In genomic region chr15:102670767-102671575, GRCm38 (mm10) we compare ENCODE assay signal across 8 mouse cellular contexts. TPM values are rescaled to one million over a fixed set of nuclear protein-coding genes. Genes with fewer than 3 reads are reported as not detected.
DNase-seq lines count a peak whose midpoint lies in the region; ATAC-seq and TF ChIP-seq lines count a peak whose summit lies in the region.

No protein-coding gene starts in this region.

- TF ChIP-seq CTCF in MEL (IDR thresholded peaks at IDR 0.05 in 2 of 3, conservative IDR thresholded peaks at IDR 0.05 in 1 of 3; ENCODE audit: control insufficient read depth in 1 of 3, insufficient read depth in 1 of 3, low read depth in 2 of 3, low read length in 3 of 3, poor library complexity in 1 of 3, severe bottlenecking in 1 of 3) = peak; percentile 96 to 100 (median 100)
- TF ChIP-seq CTCF in cerebellum, adult 2 months (IDR thresholded peaks at IDR 0.05; ENCODE audit: borderline replicate concordance, insufficient read depth, low read depth, low read length) = peak; percentile 99
- peak; percentile 100 for TF ChIP-seq CTCF in lung, postnatal 0 days (IDR thresholded peaks at IDR 0.05)

- H3K36me3 ChIP-seq in MEL (ENCODE audit: control insufficient read depth in 1 of 2, insufficient read depth in 2 of 2, low read length in 2 of 2) = peaks cover 8 to 22% of the 10 kb centered on the region in 2 experiments
- H3K36me3 ChIP-seq in hindbrain, embryonic 10.5 days = peaks cover 26% of the 10 kb centered on the region
- H3K36me3 ChIP-seq in lung, postnatal 0 days (ENCODE audit: insufficient read depth, low read length) = no peaks in the 10 kb centered on the region

- TF ChIP-seq RAD21 in MEL (IDR thresholded peaks at IDR 0.05; ENCODE audit: low read depth, low read length) = peak; percentile 57

- H3K9ac ChIP-seq in MEL (ENCODE audit: control insufficient read depth, low read depth, low read length, poor library complexity, severe bottlenecking) = peak overlapping the region; percentile 96
- H3K9ac ChIP-seq in lung, postnatal 0 days (replicated peaks; ENCODE audit: low read depth) = peak overlapping the region; percentile 97

- peak; percentile 92 to 97 for TF ChIP-seq POLR2A in MEL (IDR thresholded peaks at IDR 0.05; ENCODE audit: control insufficient read depth in 1 of 2, insufficient read depth in 1 of 2, low read depth in 1 of 2, low read length in 2 of 2, poor library complexity in 1 of 2)
- peak; percentile 89 for TF ChIP-seq POLR2A in cerebellum, adult 2 months (IDR thresholded peaks at IDR 0.05; ENCODE audit: borderline replicate concordance, insufficient read depth, low read length)

- under 1% methylated on average over 53 of the region's 53 CpGs for WGBS in cerebellum, adult 2 months
- WGBS in hindbrain, embryonic 10.5 days = under 1% methylated on average over 53 of the region's 53 CpGs
- WGBS in lung, postnatal 0 days = 2% methylated on average over 51 of the region's 53 CpGs

- H3K79me2 ChIP-seq in MEL (ENCODE audit: control insufficient read depth, insufficient read depth, low read length, poor library complexity) = peaks cover 19% of the 10 kb centered on the region

- peak; percentile 90 for ATAC-seq in lung, postnatal 0 days

- H3K27me3 ChIP-seq in MEL (ENCODE audit: control insufficient read depth in 1 of 2, insufficient read depth in 2 of 2, low read length in 2 of 2) = no peaks in the 10 kb centered on the region
- H3K27me3 ChIP-seq in cerebellum, adult 2 months (ENCODE audit: control insufficient read depth, insufficient read depth, low read length) = no peaks in the 10 kb centered on the region
- H3K27me3 ChIP-seq in hindbrain, embryonic 10.5 days (ENCODE audit: insufficient read depth, poor library complexity, severe bottlenecking) = no peaks in the 10 kb centered on the region
- H3K27me3 ChIP-seq in lung, postnatal 0 days (replicated peaks; ENCODE audit: insufficient read depth, low read length) = no peaks in the 10 kb centered on the region

- peak; percentile 100 for DNase-seq in MEL (ENCODE audit: low read depth, low spot score)
- peak; percentile 100 for DNase-seq in cerebellum, adult 2 months
- peak; percentile 100 for DNase-seq in forelimb bud, embryonic 11.5 days (ENCODE audit: low read depth, low spot score)
- DNase-seq in hindbrain, embryonic 10.5 days (ENCODE audit: low spot score) = peak; percentile 99
- DNase-seq in layer of hippocampus, adult 9-11 months = peak; percentile 99
- DNase-seq in lung, postnatal 0 days (ENCODE audit: low spot score) = peak; percentile 98
- peak; percentile 92 for DNase-seq in ovary, postnatal 14 days (ENCODE audit: low spot score)
- DNase-seq in thymus, postnatal 14 days = peak; percentile 98

- TF ChIP-seq EP300 in MEL (IDR thresholded peaks at IDR 0.05; ENCODE audit: low read depth in 1 of 2, low read length in 2 of 2) = peak in 1 of 2 experiments; percentile 79; a peak in 2 of 4 replicates
- peak; percentile 63 for TF ChIP-seq EP300 in lung, postnatal 0 days (IDR thresholded peaks at IDR 0.05)

- peak overlapping the region; percentile 74 for H3K4me2 ChIP-seq in lung, postnatal 0 days (replicated peaks; ENCODE audit: low read depth, low read length)

- H3K27ac ChIP-seq in MEL (ENCODE audit: control insufficient read depth, low read depth, low read length) = peak overlapping the region; percentile 86
- peak overlapping the region; percentile 99 for H3K27ac ChIP-seq in cerebellum, adult 2 months (ENCODE audit: insufficient read depth, low read length)
- peak overlapping the region; percentile 100 for H3K27ac ChIP-seq in hindbrain, embryonic 10.5 days
- H3K27ac ChIP-seq in lung, postnatal 0 days (ENCODE audit: low read length) = peak overlapping the region; percentile 98

- peak overlapping the region; percentile 77 to 85 for H3K4me3 ChIP-seq in MEL (ENCODE audit: control insufficient read depth in 1 of 2, insufficient read depth in 1 of 2, low read depth in 2 of 2, low read length in 2 of 2)
- peak overlapping the region; percentile 71 for H3K4me3 ChIP-seq in cerebellum, adult 2 months (replicated peaks; ENCODE audit: insufficient read depth, low read depth, low read length)
- H3K4me3 ChIP-seq in hindbrain, embryonic 10.5 days = peak overlapping the region; percentile 88
- H3K4me3 ChIP-seq in lung, postnatal 0 days (ENCODE audit: low read depth, low read length) = peak overlapping the region; percentile 77

- no peaks in the 10 kb centered on the region for H3K9me3 ChIP-seq in MEL (replicated peaks; ENCODE audit: insufficient read depth, low read length)
- no peaks in the 10 kb centered on the region for H3K9me3 ChIP-seq in hindbrain, embryonic 10.5 days
- H3K9me3 ChIP-seq in lung, postnatal 0 days (ENCODE audit: low read length) = no peaks in the 10 kb centered on the region

- H3K4me1 ChIP-seq in MEL (ENCODE audit: control insufficient read depth in 1 of 2, insufficient read depth in 2 of 2, low read length in 2 of 2) = peaks cover 4 to 10% of the 10 kb centered on the region in 2 experiments
- peaks cover 4% of the 10 kb centered on the region for H3K4me1 ChIP-seq in cerebellum, adult 2 months (ENCODE audit: control insufficient read depth, insufficient read depth, low read length)
- H3K4me1 ChIP-seq in hindbrain, embryonic 10.5 days (replicated peaks) = peaks cover 44% of the 10 kb centered on the region
- H3K4me1 ChIP-seq in lung, postnatal 0 days (ENCODE audit: insufficient read depth, low read depth, low read length) = peaks cover 4% of the 10 kb centered on the region; the same call in 1 of the 2 replicates

TF ChIP-seq in MEL, 35 proteins besides CTCF, POLR2A, EP300 and RAD21 (continues in another document):
- TF ChIP-seq TCF12 (IDR thresholded peaks at IDR 0.05; ENCODE audit: low read depth, low read length) (peak; percentile 86), POLR2AphosphoS2 (IDR thresholded peaks at IDR 0.05; ENCODE audit: low read length) (peak; percentile 75; the same call in 1 of the 2 replicates), USF1 (IDR thresholded peaks at IDR 0.05; ENCODE audit: low read depth, low read length) (no peak; the same call in 1 of the 2 replicates), ETS1 (IDR thresholded peaks at IDR 0.05; ENCODE audit: low read depth, low read length) (peak; percentile 76), CHD2 (IDR thresholded peaks at IDR 0.05; ENCODE audit: low read length) (no peak), NRF1 (IDR thresholded peaks at IDR 0.05; ENCODE audit: insufficient read depth, low read depth, low read length, poor library complexity, severe bottlenecking) (peak; percentile 94), MYC (IDR thresholded peaks at IDR 0.05; ENCODE audit: low read depth, low read length) (peak; percentile 95), NELFE (IDR thresholded peaks at IDR 0.05; ENCODE audit: low read depth, low read length) (peak; percentile 96), RCOR1 (IDR thresholded peaks at IDR 0.05; ENCODE audit: low read depth, low read length) (peak; percentile 69; the same call in 1 of the 2 replicates), ZC3H11A (IDR thresholded peaks at IDR 0.05; ENCODE audit: low read depth, low read length) (peak; percentile 75), TAL1 (IDR thresholded peaks at IDR 0.05; ENCODE audit: low read length) (no peak), MEF2A (IDR thresholded peaks at IDR 0.05; ENCODE audit: extremely low read depth, insufficient replicate concordance, low read depth, low read length, poor library complexity, severe bottlenecking) (no peak), UBTF (IDR thresholded peaks at IDR 0.05; ENCODE audit: borderline replicate concordance, insufficient read depth, low read depth, low read length) (no peak), BHLHE40 (IDR thresholded peaks at IDR 0.05; ENCODE audit: borderline replicate concordance, low read depth, low read length) (no peak), MXI1 (IDR thresholded peaks at IDR 0.05; ENCODE audit: low read depth, low read length) (peak; percentile 78; the same call in 1 of the 2 replicates), MAX (IDR thresholded peaks at IDR 0.05; ENCODE audit: low read length) (peak; percentile 88), MAFK (IDR thresholded peaks at IDR 0.05; ENCODE audit: borderline replicate concordance, low read depth, low read length) (no peak), POLR2AphosphoS5 (IDR thresholded peaks at IDR 0.05; ENCODE audit: borderline replicate concordance, low read depth, low read length) (0 out of 2 replicates have a peak, but pooled peaks have one; percentile 67)

RNA-seq across cellular contexts. Expression of gene Atp5g2, which starts 1.2 kb away (rescaled TPM):
- total RNA-seq in MEL (2012; rRNA removed) = 513 and 583 TPM in 2 replicates
- polyA plus RNA-seq in MEL (2012; ENCODE audit: insufficient read depth in 1 of 2, insufficient read length in 2 of 2, low read depth in 1 of 2, low replicate concordance in 2 of 2, missing spikeins in 1 of 2) = 10 to 100 TPM in 1 of 2 experiments, not detected in 1; 59.4 TPM
- 391 and 398 TPM in 2 replicates for polyA plus RNA-seq in cerebellum, adult 2 months (2012; rRNA removed)
- 63.3 and 73.4 TPM in 2 replicates for polyA plus RNA-seq in hindbrain, embryonic 10.5 days (2016; fragmentation: Nextera tagmentation; extraction: Ambion mirVana)
- polyA plus RNA-seq in lung, postnatal 0 days (2015; fragmentation: Nextera tagmentation; extraction: Ambion mirVana) = 48.6 and 49.8 TPM in 2 replicates

RNA-seq across cellular contexts. Expression of gene Atf7, which starts 45.7 kb away (rescaled TPM):
- total RNA-seq in MEL (2012; rRNA removed) = 10.4 and 12.8 TPM in 2 replicates
- 10 to 100 TPM in 1 of 2 experiments, not detected in 1; 49.6 TPM for polyA plus RNA-seq in MEL (2012; ENCODE audit: insufficient read depth in 1 of 2, insufficient read length in 2 of 2, low read depth in 1 of 2, low replicate concordance in 2 of 2, missing spikeins in 1 of 2)
- 66.6 and 74.6 TPM in 2 replicates for polyA plus RNA-seq in cerebellum, adult 2 months (2012; rRNA removed)
- 17.5 and 20.4 TPM in 2 replicates for polyA plus RNA-seq in hindbrain, embryonic 10.5 days (2016; fragmentation: Nextera tagmentation; extraction: Ambion mirVana)
- polyA plus RNA-seq in lung, postnatal 0 days (2015; fragmentation: Nextera tagmentation; extraction: Ambion mirVana) = 37.4 and 42.8 TPM in 2 replicates

RNA-seq across cellular contexts. Expression of gene Gm28047, which starts 46.1 kb away (rescaled TPM):
- 0.20 TPM in 1 of 2 replicates, not detected in the other for total RNA-seq in MEL (2012; rRNA removed)
- polyA plus RNA-seq in MEL (2012; ENCODE audit: insufficient read depth in 1 of 2, insufficient read length in 2 of 2, low read depth in 1 of 2, low replicate concordance in 2 of 2, missing spikeins in 1 of 2) = under 1 TPM in 1 of 2 experiments, not detected in 1; 0.52 TPM
- polyA plus RNA-seq in cerebellum, adult 2 months (2012; rRNA removed) = not detected in 2 replicates
- polyA plus RNA-seq in hindbrain, embryonic 10.5 days (2016; fragmentation: Nextera tagmentation; extraction: Ambion mirVana) = not detected in 2 replicates
- not detected in 2 replicates for polyA plus RNA-seq in lung, postnatal 0 days (2015; fragmentation: Nextera tagmentation; extraction: Ambion mirVana)

RNA-seq across cellular contexts. Expression of gene Calcoco1, which starts 51.0 kb away (rescaled TPM):
- 2.9 and 3.5 TPM in 2 replicates for total RNA-seq in MEL (2012; rRNA removed)
- 10 to 100 TPM in 1 of 2 experiments, not detected in 1; 19.0 TPM for polyA plus RNA-seq in MEL (2012; ENCODE audit: insufficient read depth in 1 of 2, insufficient read length in 2 of 2, low read depth in 1 of 2, low replicate concordance in 2 of 2, missing spikeins in 1 of 2)
- 55.8 and 56.0 TPM in 2 replicates for polyA plus RNA-seq in cerebellum, adult 2 months (2012; rRNA removed)
- 32.1 and 38.5 TPM in 2 replicates for polyA plus RNA-seq in hindbrain, embryonic 10.5 days (2016; fragmentation: Nextera tagmentation; extraction: Ambion mirVana)
- 92.3 and 99.4 TPM in 2 replicates for polyA plus RNA-seq in lung, postnatal 0 days (2015; fragmentation: Nextera tagmentation; extraction: Ambion mirVana)

Comparison
In these comparisons a context has a peak if more than half of its experiments do, and no peak if none do; other contexts are left out.
1. Peak in every context shown above with its lines: DNase-seq, ATAC-seq, H3K4me3 ChIP-seq and H3K27ac ChIP-seq.